Comparison of ENCODE assay signal across 8 mouse cellular contexts in the genomic region with DNA sequence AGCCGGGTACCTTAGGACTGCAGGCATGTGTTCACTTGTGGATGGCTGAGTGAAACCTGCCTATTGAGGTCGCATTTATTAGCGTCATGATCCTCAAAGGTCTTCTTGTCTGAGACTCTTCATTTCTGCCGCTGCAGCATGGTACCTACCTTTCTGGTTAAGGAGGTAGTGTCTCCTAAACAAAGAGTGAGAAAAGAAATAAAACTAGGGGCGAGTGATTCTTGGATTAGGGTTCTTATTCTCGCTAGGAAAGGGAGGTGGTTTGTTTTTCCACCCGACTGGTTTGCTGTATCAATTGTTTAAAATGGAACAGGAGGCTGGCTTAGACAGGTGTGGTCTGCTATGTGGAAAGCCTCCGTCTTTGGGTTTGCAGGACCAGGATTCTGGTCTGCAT. TPM values are rescaled to one million over a fixed set of nuclear protein-coding genes. Genes with fewer than 3 reads are reported as not detected.
DNase-seq lines count a peak whose midpoint lies in the region; ATAC-seq and TF ChIP-seq lines count a peak whose summit lies in the region.

No protein-coding gene starts in this region.

- H3K4me3 ChIP-seq in erythroblast, embryonic 14.5 days (replicated peaks) = peak overlapping the region; percentile 73
- peak overlapping the region; percentile 86 for H3K4me3 ChIP-seq in thymus, adult 2 months (ENCODE audit: control insufficient read depth, insufficient read depth, low read length)
- peak overlapping the region; percentile 92 for H3K4me3 ChIP-seq in liver, embryonic 11.5 days (ENCODE audit: low read depth, low read length)

- no peak for TF ChIP-seq CTCF in thymus, adult 2 months (IDR thresholded peaks at IDR 0.05; ENCODE audit: borderline replicate concordance, control insufficient read depth, extremely low read depth, insufficient read depth, low read length, poor library complexity)

- H3K4me2 ChIP-seq in liver, embryonic 11.5 days = peak overlapping the region; percentile 97

- H3K9ac ChIP-seq in liver, embryonic 11.5 days (ENCODE audit: low read depth, low read length) = peak overlapping the region; percentile 87

- H3K4me1 ChIP-seq in erythroblast, embryonic 14.5 days (ENCODE audit: control insufficient read depth) = peaks cover 41% of the 10 kb centered on the region
- peaks cover 13% of the 10 kb centered on the region for H3K4me1 ChIP-seq in thymus, adult 2 months (replicated peaks; ENCODE audit: control insufficient read depth, insufficient read depth, low read length)
- H3K4me1 ChIP-seq in liver, embryonic 11.5 days (replicated peaks; ENCODE audit: control insufficient read depth, insufficient read depth, low read length) = peaks cover 32% of the 10 kb centered on the region

- no peak for ATAC-seq in erythroblast, adult 5-6 weeks (replicated peaks; ENCODE audit: low FRiP score, poor library complexity, severe bottlenecking)
- no peak for ATAC-seq in liver, embryonic 11.5 days (replicated peaks; ENCODE audit: low FRiP score)

- DNase-seq in thymus, adult 2 months = no peak
- DNase-seq in thymus, postnatal 25 days = no peak
- DNase-seq in liver, embryonic 11.5 days (ENCODE audit: low spot score) = no peak
- no peak for DNase-seq in urinary bladder, postnatal 4 days (ENCODE audit: low spot score in 2 of 2)
- DNase-seq in urinary bladder, postnatal 14 days (ENCODE audit: low spot score) = no peak
- no peak for DNase-seq in gastrocnemius, postnatal 25 days

- no peaks in the 10 kb centered on the region for H3K9me3 ChIP-seq in erythroblast, embryonic 14.5 days (ENCODE audit: control insufficient read depth, low read length)
- H3K9me3 ChIP-seq in liver, embryonic 11.5 days (ENCODE audit: control insufficient read depth, low read length) = no peaks in the 10 kb centered on the region

- no peaks in the 10 kb centered on the region for H3K36me3 ChIP-seq in erythroblast, embryonic 14.5 days (ENCODE audit: control insufficient read depth)
- H3K36me3 ChIP-seq in thymus, adult 2 months (ENCODE audit: control insufficient read depth, insufficient read depth, low read length) = no peaks in the 10 kb centered on the region
- H3K36me3 ChIP-seq in liver, embryonic 11.5 days (ENCODE audit: control insufficient read depth, insufficient read depth, low read length) = no peaks in the 10 kb centered on the region

- 1% methylated on average over 8 of the region's 8 CpGs for WGBS in thymus, adult 2 months
- WGBS in liver, embryonic 11.5 days = 15% methylated on average over 8 of the region's 8 CpGs

- H3K27ac ChIP-seq in thymus, adult 2 months (ENCODE audit: control insufficient read depth, insufficient read depth, low read length) = peak overlapping the region; percentile 87
- no peak overlapping the region for H3K27ac ChIP-seq in liver, embryonic 11.5 days (ENCODE audit: low read depth, low read length)

- no peak for TF ChIP-seq POLR2A in thymus, adult 2 months (IDR thresholded peaks at IDR 0.05; ENCODE audit: control insufficient read depth, extremely low read depth, insufficient read depth, low read length, poor library complexity)

- peaks cover 16% of the 10 kb centered on the region for H3K27me3 ChIP-seq in erythroblast, embryonic 14.5 days (ENCODE audit: control insufficient read depth)
- no peaks in the 10 kb centered on the region for H3K27me3 ChIP-seq in thymus, adult 2 months (ENCODE audit: control insufficient read depth, insufficient read depth, low read length)
- H3K27me3 ChIP-seq in liver, embryonic 11.5 days (replicated peaks; ENCODE audit: control insufficient read depth, insufficient read depth, low read length) = no peaks in the 10 kb centered on the region

RNA-seq across cellular contexts. Expression of gene Znrf1, which starts 1.9 kb away (rescaled TPM):
- polyA plus RNA-seq in erythroblast, embryonic 14.5 days (2012) = 0.85 and 1.6 TPM in 2 replicates
- total RNA-seq in erythroblast, adult 5-6 weeks (2015; ENCODE audit: low replicate concordance) = 5.8 and 35.1 TPM in 2 replicates
- total RNA-seq in erythroblast, adult 5-6 weeks (2017; ENCODE audit: low replicate concordance) = 7.1 and 14.6 TPM in 2 replicates
- polyA plus RNA-seq in thymus, adult 2 months (2012; rRNA removed) = 946 and 968 TPM in 2 replicates
- polyA plus RNA-seq in liver, embryonic 11.5 days (2014; fragmentation: Nextera tagmentation; extraction: Ambion mirVana) = 24.9 and 27.6 TPM in 2 replicates
- 10 to 100 TPM; 49.9 to 57.5 TPM for total RNA-seq in gastrocnemius, postnatal 25 days (2021)

RNA-seq across cellular contexts. Expression of gene Wdr59, which starts 15.9 kb away (rescaled TPM):
- polyA plus RNA-seq in erythroblast, embryonic 14.5 days (2012) = 0.08 and 0.12 TPM in 2 replicates
- total RNA-seq in erythroblast, adult 5-6 weeks (2015; ENCODE audit: low replicate concordance) = 1.7 and 3.1 TPM in 2 replicates
- 2.0 and 3.3 TPM in 2 replicates for total RNA-seq in erythroblast, adult 5-6 weeks (2017; ENCODE audit: low replicate concordance)
- polyA plus RNA-seq in thymus, adult 2 months (2012; rRNA removed) = 9.0 and 10.1 TPM in 2 replicates
- 3.1 and 3.8 TPM in 2 replicates for polyA plus RNA-seq in liver, embryonic 11.5 days (2014; fragmentation: Nextera tagmentation; extraction: Ambion mirVana)
- total RNA-seq in gastrocnemius, postnatal 25 days (2021) = 1 to 10 TPM; 6.5 to 8.5 TPM

Comparison
In these comparisons a context has a peak if more than half of its experiments do, and no peak if none do; other contexts are left out.
1. RNA of gene Znrf1, which starts 1.9 kb away (polyA plus RNA-seq): 946 to 968 TPM in thymus, adult 2 months; 24.9 to 27.6 TPM in liver, embryonic 11.5 days and 0.85 to 1.6 TPM in erythroblast, embryonic 14.5 days; every median in the first group is over 10 times any median in the second.
2. Peak in every context shown above with its lines, with median percentiles within 50 percentile points of each other: H3K4me3 ChIP-seq.